Mouse (Mus musculus) splenic B cell, adult 2 months (primary cell): ENCODE data around the gene Magi2.
"Not testable (repeated sequence)": the region's sequence is repeated elsewhere in the genome, so short reads cannot be mapped to it uniquely, and the experiment has no call there.

Experiments
- DNase-seq: peaks from one replicate; pipeline ENCODE4 v3.0.0-alpha.2; 2011; ENCODE audit warnings: low read depth, low spot score
- H3K27me3 ChIP-seq: 2 replicates; pipeline ENCODE4 v1.6.1; 2012; ENCODE audit warnings: mild to moderate bottlenecking, low read length, moderate library complexity, mixed read lengths; ENCODE audit not compliant: control insufficient read depth, poor library complexity, insufficient read depth, severe bottlenecking
- H3K36me3 ChIP-seq: 2 replicates; pipeline ENCODE4 v1.6.1; 2012; ENCODE audit warnings: mild to moderate bottlenecking, low read length, moderate library complexity, mixed read lengths; ENCODE audit not compliant: control insufficient read depth, poor library complexity, insufficient read depth, severe bottlenecking

Magi2 gene

GRCm38 (mm10) chr5:20706322-20707282 lies 1479.8 kb downstream of the Magi2 start:
- not testable (repeated sequence) for H3K36me3 ChIP-seq, DNase-seq, H3K27me3 ChIP-seq

- H3K27me3 ChIP-seq, DNase-seq, H3K36me3 ChIP-seq: not testable (repeated sequence)
Measured at GRCm38 (mm10) chr5:20710845-20711244, 1484.0 kb downstream of the Magi2 start.

- not testable (repeated sequence) for H3K36me3 ChIP-seq, H3K27me3 ChIP-seq, DNase-seq
Measured at GRCm38 (mm10) chr5:20714619-20715018, 1487.8 kb downstream of the Magi2 start.

GRCm38 (mm10) chr5:20715980-20716379 lies 1489.1 kb downstream of the Magi2 start:
- not testable (repeated sequence) for H3K36me3 ChIP-seq, DNase-seq, H3K27me3 ChIP-seq

GRCm38 (mm10) chr5:20720201-20720900 lies 1493.5 kb downstream of the Magi2 start:
- Histone ChIP-seq H3K27me3 (no peaks in the 10 kb centered on the region; the same call in 1 of the 2 replicates), H3K36me3 (no peaks in the 10 kb centered on the region)
- no peak for DNase-seq

GRCm38 (mm10) chr5:20723226-20723625 lies 1496.4 kb downstream of the Magi2 start:
- not testable (repeated sequence) for DNase-seq, H3K27me3 ChIP-seq, H3K36me3 ChIP-seq

- DNase-seq = peak; percentile 4
- no peaks in the 10 kb centered on the region for H3K27me3 ChIP-seq
- H3K36me3 ChIP-seq = no peaks in the 10 kb centered on the region
Measured at GRCm38 (mm10) chr5:20738795-20739194, 1512.0 kb downstream of the Magi2 start.

GRCm38 (mm10) chr5:20741193-20741592 lies 1514.4 kb downstream of the Magi2 start:
- Histone ChIP-seq H3K36me3 (no peaks in the 10 kb centered on the region), H3K27me3 (no peaks in the 10 kb centered on the region)
- no peak for DNase-seq

GRCm38 (mm10) chr5:20741936-20742335 lies 1515.1 kb downstream of the Magi2 start:
- no peak for DNase-seq
- H3K27me3 ChIP-seq = no peaks in the 10 kb centered on the region
- H3K36me3 ChIP-seq = no peaks in the 10 kb centered on the region

- no peak for DNase-seq
- Histone ChIP-seq H3K27me3 (no peaks in the 10 kb centered on the region), H3K36me3 (no peaks in the 10 kb centered on the region)
Measured at GRCm38 (mm10) chr5:20748142-20748541, 1521.3 kb downstream of the Magi2 start.

GRCm38 (mm10) chr5:20748856-20749255 lies 1522.0 kb downstream of the Magi2 start:
- no peak for DNase-seq
- H3K36me3 ChIP-seq = no peaks in the 10 kb centered on the region
- no peaks in the 10 kb centered on the region for H3K27me3 ChIP-seq

- H3K36me3 ChIP-seq = no peaks in the 10 kb centered on the region
- DNase-seq = peak; percentile 6
Measured at GRCm38 (mm10) chr5:20749535-20749934, 1522.7 kb downstream of the Magi2 start.

GRCm38 (mm10) chr5:20751000-20751399 lies 1524.2 kb downstream of the Magi2 start:
- H3K36me3 ChIP-seq = no peaks in the 10 kb centered on the region
- no peaks in the 10 kb centered on the region for H3K27me3 ChIP-seq
- no peak for DNase-seq

More at GRCm38 (mm10) chr5:20749535-20749934, 1522.7 kb downstream of the Magi2 start:
- no peaks in the 10 kb centered on the region for H3K27me3 ChIP-seq

GRCm38 (mm10) chr5:20751696-20752095 lies 1524.9 kb downstream of the Magi2 start:
- Histone ChIP-seq H3K27me3 (no peaks in the 10 kb centered on the region), H3K36me3 (no peaks in the 10 kb centered on the region)
- DNase-seq = no peak

- DNase-seq = no peak
- no peaks in the 10 kb centered on the region for H3K27me3 ChIP-seq
- H3K36me3 ChIP-seq = no peaks in the 10 kb centered on the region
Measured at GRCm38 (mm10) chr5:20753096-20753495, 1526.3 kb downstream of the Magi2 start.
